Mouse (Mus musculus) olfactory bulb, adult 2 months (tissue): Measurements from ENCODE around the gene Tbpl2.

Experiments
- CTCF ChIP-seq: fragments of 200-500 bp; IDR thresholded peaks from 2 replicates; pipeline ENCODE4 v1.5.1; 2012; ENCODE audit warnings: low read depth, mild to moderate bottlenecking, low read length, moderate library complexity; ENCODE audit not compliant: insufficient read depth
- POLR2A ChIP-seq: fragments of 200-500 bp; IDR thresholded peaks from 2 replicates; pipeline ENCODE4 v1.6.1; 2012; ENCODE audit warnings: mild to moderate bottlenecking, low read depth, low read length, moderate library complexity; ENCODE audit not compliant: insufficient read depth

GRCm38 (mm10) chr2:24042901-24043300 lies 53.5 kb downstream of the Tbpl2 start:
- no peak for TF ChIP-seq POLR2A
- TF ChIP-seq CTCF = no peak
